Mouse (Mus musculus) C2C12 (cell line): ENCODE results near the gene Ell2. TPM values are rescaled to one million over a fixed set of nuclear protein-coding genes. Genes with fewer than 3 reads are reported as not detected.

Experiments used
- H3K27me3 ChIP-seq: one replicate; pipeline ENCODE4 v1.6.1; 2011; ENCODE audit not compliant: control insufficient read depth, insufficient read depth, insufficient read length
- H3K36me3 ChIP-seq: one replicate; pipeline ENCODE4 v1.6.1; 2011; ENCODE audit not compliant: control insufficient read depth, insufficient read depth
- H3K4me3 ChIP-seq: one replicate; pipeline ENCODE4 v1.5.1; 2011; ENCODE audit warnings: mild to moderate bottlenecking, control low read depth; ENCODE audit not compliant: poor library complexity, insufficient read depth, severe bottlenecking
- H3K79me2 ChIP-seq: one replicate; pipeline ENCODE4 v1.6.1; 2011; ENCODE audit not compliant: control insufficient read depth, insufficient read depth
- H3K79me3 ChIP-seq: one replicate; pipeline ENCODE4 v1.6.1; 2011; ENCODE audit warnings: low read depth, control low read depth
- H3ac ChIP-seq: one replicate; pipeline ENCODE3; 2011; ENCODE audit warnings: low read depth; ENCODE audit not compliant: control insufficient read depth, insufficient read length
- CEBPB ChIP-seq: IDR thresholded peaks from one replicate; pipeline ENCODE4 v1.6.1; 2011; ENCODE audit warnings: low read depth, mild to moderate bottlenecking, control low read depth, moderate library complexity
- CTCF ChIP-seq: IDR thresholded peaks from one replicate; pipeline ENCODE4 v1.5.1; 2011; ENCODE audit not compliant: control insufficient read depth, insufficient read depth, insufficient read length
- FOSL1 ChIP-seq: IDR thresholded peaks from one replicate; pipeline ENCODE4 v1.8.0; 2011; ENCODE audit warnings: mild to moderate bottlenecking, low read length; ENCODE audit not compliant: poor library complexity, insufficient read depth, severe bottlenecking
- MAX ChIP-seq: IDR thresholded peaks from one replicate; pipeline ENCODE4 v1.6.1; 2011; ENCODE audit warnings: mild to moderate bottlenecking, control low read depth
- MYOD1 ChIP-seq: IDR thresholded peaks from one replicate; pipeline ENCODE4 v1.6.1; 2011; ENCODE audit warnings: low read depth; ENCODE audit not compliant: control insufficient read depth, insufficient read length
- MYOG ChIP-seq: IDR thresholded peaks from one replicate; pipeline ENCODE4 v1.6.1; 2011; ENCODE audit not compliant: control insufficient read depth, insufficient read length; ENCODE audit errors: extremely low read depth
- USF1 ChIP-seq: IDR thresholded peaks from one replicate; pipeline ENCODE4 v1.6.1; 2011; ENCODE audit warnings: low read depth, mild to moderate bottlenecking, control low read depth, moderate library complexity
- polyA plus RNA-seq: library from polyadenylated mRNA; unstranded; fragments of >200 nt; fragmentation: generic; extraction: Trizol; gene quantifications from one replicate; pipeline ENCODE4 v1.2.1, GENCODE M21; 2012; ENCODE audit warnings: missing spikeins

The Ell2 gene
- polyA plus RNA-seq, 1 experiment = 4.2 TPM

- H3K36me3 ChIP-seq = no peaks in the 10 kb centered on the region
- H3K79me2 ChIP-seq = no peaks in the 10 kb centered on the region
- H3K79me3 ChIP-seq = no peaks in the 10 kb centered on the region
- no peak overlapping the region for H3ac ChIP-seq
- TF ChIP-seq USF1 (no peak), FOSL1 (no peak), CTCF (no peak), CEBPB (no peak), MAX (no peak), MYOD1 (no peak), MYOG (no peak)
- no peak overlapping the region for H3K4me3 ChIP-seq
- H3K27me3 ChIP-seq = no peaks in the 10 kb centered on the region
Observed at GRCm38 (mm10) chr13:75817183-75817582, 110.6 kb downstream of the Ell2 start.

GRCm38 (mm10) chr13:75818486-75818885 lies 111.9 kb downstream of the Ell2 start:
- TF ChIP-seq MYOD1 = no peak
- no peak for TF ChIP-seq MAX
- no peak for TF ChIP-seq FOSL1
- TF ChIP-seq CEBPB = no peak
- no peak for TF ChIP-seq MYOG
- TF ChIP-seq USF1 = no peak
- no peak for TF ChIP-seq CTCF

GRCm38 (mm10) chr13:75818945-75819706 lies 112.6 kb downstream of the Ell2 start:
- Histone ChIP-seq H3ac (no peak overlapping the region), H3K79me3 (no peaks in the 10 kb centered on the region), H3K36me3 (no peaks in the 10 kb centered on the region), H3K79me2 (no peaks in the 10 kb centered on the region), H3K27me3 (no peaks in the 10 kb centered on the region), H3K4me3 (no peak overlapping the region)
- no peak for TF ChIP-seq MYOD1
- no peak for TF ChIP-seq MAX
- TF ChIP-seq CTCF = no peak
- no peak for TF ChIP-seq MYOG

More at GRCm38 (mm10) chr13:75818486-75818885, 111.9 kb downstream of the Ell2 start:
- H3K79me2 ChIP-seq = no peaks in the 10 kb centered on the region
- H3K36me3 ChIP-seq = no peaks in the 10 kb centered on the region
- no peak overlapping the region for H3ac ChIP-seq
- H3K79me3 ChIP-seq = no peaks in the 10 kb centered on the region
- no peak overlapping the region for H3K4me3 ChIP-seq
- no peaks in the 10 kb centered on the region for H3K27me3 ChIP-seq

GRCm38 (mm10) chr13:75819898-75820297 lies 113.3 kb downstream of the Ell2 start:
- no peaks in the 10 kb centered on the region for H3K79me2 ChIP-seq
- H3K4me3 ChIP-seq = no peak overlapping the region
- H3K36me3 ChIP-seq = no peaks in the 10 kb centered on the region
- H3K79me3 ChIP-seq = no peaks in the 10 kb centered on the region
- TF ChIP-seq MYOD1 (no peak), FOSL1 (no peak), CTCF (no peak), MAX (no peak), CEBPB (no peak), MYOG (no peak), USF1 (no peak)
- H3ac ChIP-seq = no peak overlapping the region
- no peaks in the 10 kb centered on the region for H3K27me3 ChIP-seq

Other genes starting within 250 kb of the Ell2 start
- gene Glrx, start 133.1 kb downstream of the Ell2 start, polyA plus RNA-seq = 41.9 TPM
- gene Rhobtb3, start 237.2 kb downstream of the Ell2 start, polyA plus RNA-seq = 10.1 TPM